Mouse (Mus musculus): ENCODE measurements around the gene Gprc5c.

Gprc5c gene

GRCm38 (mm10) chr11:114867361-114868235 is 16.6 kb downstream of the Gprc5c start:
- DNase-seq (ENCODE audit: extremely low spot score) = no peak

GRCm38 (mm10) chr11:114868280-114868679 is 17.3 kb downstream of the Gprc5c start:
- no peak for DNase-seq (ENCODE audit: extremely low spot score)

GRCm38 (mm10) chr11:114869787-114870186 is 18.8 kb downstream of the Gprc5c start:
- no peak for DNase-seq (ENCODE audit: extremely low spot score)

- no peak for DNase-seq (ENCODE audit: extremely low spot score)
Observed at GRCm38 (mm10) chr11:114871540-114871939, 20.6 kb downstream of the Gprc5c start.

GRCm38 (mm10) chr11:114873022-114873817 is 22.3 kb downstream of the Gprc5c start:
- peak; percentile 41 for DNase-seq (ENCODE audit: extremely low spot score)

GRCm38 (mm10) chr11:114874226-114875145 is 23.5 kb downstream of the Gprc5c start:
- DNase-seq (ENCODE audit: extremely low spot score) = no peak

GRCm38 (mm10) chr11:114875301-114875801 is 24.4 kb downstream of the Gprc5c start:
- peak; percentile 32 for DNase-seq (ENCODE audit: extremely low spot score)

- no peak for DNase-seq (ENCODE audit: extremely low spot score)
Observed at GRCm38 (mm10) chr11:114876176-114876575, 25.2 kb downstream of the Gprc5c start.

GRCm38 (mm10) chr11:114876621-114877020 is 25.7 kb downstream of the Gprc5c start:
- DNase-seq (ENCODE audit: extremely low spot score) = no peak

- DNase-seq (ENCODE audit: extremely low spot score) = peak; percentile 54
Observed at GRCm38 (mm10) chr11:114877145-114877544, 26.2 kb downstream of the Gprc5c start.

GRCm38 (mm10) chr11:114879666-114880065 is 28.7 kb downstream of the Gprc5c start:
- DNase-seq (ENCODE audit: extremely low spot score) = no peak

GRCm38 (mm10) chr11:114880185-114880584 is 29.2 kb downstream of the Gprc5c start:
- DNase-seq (ENCODE audit: extremely low spot score) = no peak

- peak; percentile 48 for DNase-seq (ENCODE audit: extremely low spot score)
Observed at GRCm38 (mm10) chr11:114880589-114880988, 29.6 kb downstream of the Gprc5c start.

GRCm38 (mm10) chr11:114883251-114883789 is 32.4 kb downstream of the Gprc5c start:
- DNase-seq (ENCODE audit: extremely low spot score) = no peak

- DNase-seq (ENCODE audit: extremely low spot score) = no peak
Observed at GRCm38 (mm10) chr11:114884380-114885100, 33.6 kb downstream of the Gprc5c start.

GRCm38 (mm10) chr11:114889991-114890518 is 39.1 kb downstream of the Gprc5c start, which contains the start of gene Cd300a:
TSS of gene Cd300a (plus strand) at chr11:114890041.
- DNase-seq (ENCODE audit: extremely low spot score) = no peak

GRCm38 (mm10) chr11:114890542-114890941 is 39.6 kb downstream of the Gprc5c start:
- no peak for DNase-seq (ENCODE audit: extremely low spot score)

- DNase-seq (ENCODE audit: extremely low spot score) = no peak
Observed at GRCm38 (mm10) chr11:114896085-114896484, 45.1 kb downstream of the Gprc5c start.

GRCm38 (mm10) chr11:114898026-114898425 is 47.1 kb downstream of the Gprc5c start:
- DNase-seq (ENCODE audit: extremely low spot score) = no peak

GRCm38 (mm10) chr11:114903224-114903623 is 52.3 kb downstream of the Gprc5c start:
- no peak for DNase-seq (ENCODE audit: extremely low spot score)

Data from embryo, embryonic 9.5 days (tissue).